Mouse (Mus musculus) kidney, adult 2 months (tissue): ENCODE measurements around the gene Pafah1b3.

Experiments
- CTCF ChIP-seq: fragments of 200-500 bp; conservative IDR thresholded peaks from 2 replicates; pipeline ENCODE4 v1.5.1; 2011; ENCODE audit warnings: low read depth, mild to moderate bottlenecking, control low read depth, low read length, moderate library complexity, mixed read lengths; ENCODE audit not compliant: insufficient read depth, insufficient read length
- POLR2A ChIP-seq: fragments of 200-500 bp; IDR thresholded peaks from one replicate; pipeline ENCODE4 v1.6.1; 2011; ENCODE audit warnings: low read depth, low read length, control low read depth

GRCm38 (mm10) chr7:25326233-25326632 is 28.4 kb upstream of the Pafah1b3 start:
- TF ChIP-seq CTCF: no peak
- TF ChIP-seq POLR2A: no peak
